Mouse (Mus musculus) erythroblast, embryonic 14.5 days (primary cell): ENCODE measurements around the gene Sh2d5. TPM values are rescaled to one million over a fixed set of nuclear protein-coding genes. Genes with fewer than 3 reads are reported as not detected.

Experiments
- H3K27me3 ChIP-seq: 2 replicates; pipeline ENCODE4 v1.6.1; 2012; ENCODE audit warnings: inconsistent platforms; ENCODE audit not compliant: control insufficient read depth
- H3K36me3 ChIP-seq: 2 replicates; pipeline ENCODE4 v1.6.1; 2012; ENCODE audit warnings: mild to moderate bottlenecking, inconsistent platforms; ENCODE audit not compliant: control insufficient read depth
- H3K4me1 ChIP-seq: 2 replicates; pipeline ENCODE4 v1.6.1; 2012; ENCODE audit warnings: inconsistent platforms; ENCODE audit not compliant: control insufficient read depth
- H3K4me3 ChIP-seq: replicated peaks from 2 replicates; pipeline ENCODE3; 2012; ENCODE audit warnings: moderate library complexity, mild to moderate bottlenecking, inconsistent platforms
- H3K9me3 ChIP-seq: 2 replicates; pipeline ENCODE4 v1.6.1; 2012; ENCODE audit warnings: low read length, inconsistent platforms, mixed read lengths; ENCODE audit not compliant: control insufficient read depth
- GATA1 ChIP-seq: IDR thresholded peaks from 2 replicates; pipeline ENCODE4 v1.6.1; 2012; ENCODE audit warnings: low read length, inconsistent platforms, mixed read lengths
- TAL1 ChIP-seq: IDR thresholded peaks from 3 replicates; pipeline ENCODE4 v1.6.1; 2012; ENCODE audit warnings: low read length, inconsistent platforms, mixed read lengths
- polyA plus RNA-seq: library from polyadenylated mRNA; stranded (reverse); fragments of >175 nt; gene quantifications from 2 replicates; pipeline ENCODE4 v1.2.3, GENCODE M21; 2012

The Sh2d5 gene
- polyA plus RNA-seq, 1 experiment, result 0.24 TPM

- H3K4me3 ChIP-seq, result peak overlapping the region; percentile 79
- peaks cover 51% of the 10 kb centered on the region for H3K36me3 ChIP-seq
- H3K27me3 ChIP-seq, result no peaks in the 10 kb centered on the region
- H3K4me1 ChIP-seq, result peaks cover 47% of the 10 kb centered on the region
- H3K9me3 ChIP-seq, result no peaks in the 10 kb centered on the region
- TF ChIP-seq TAL1 (no peak), GATA1 (no peak)
These were observed 32.1 kb upstream of the Sh2d5 start for GRCm38 (mm10) chr4:138217951-138218685.

- Histone ChIP-seq H3K27me3 (no peaks in the 10 kb centered on the region), H3K4me1 (peaks cover 48% of the 10 kb centered on the region), H3K36me3 (peaks cover 63% of the 10 kb centered on the region), H3K9me3 (no peaks in the 10 kb centered on the region), H3K4me3 (peak overlapping the region; percentile 79)
- TF ChIP-seq TAL1 (no peak), GATA1 (no peak)
These were observed 30.9 kb upstream of the Sh2d5 start for GRCm38 (mm10) chr4:138219331-138219730.

GRCm38 (mm10) chr4:138220761-138221160, 29.4 kb upstream of the Sh2d5 start:
- Histone ChIP-seq H3K36me3 (peaks cover 77% of the 10 kb centered on the region), H3K27me3 (no peaks in the 10 kb centered on the region), H3K4me3 (peak overlapping the region; percentile 12), H3K9me3 (no peaks in the 10 kb centered on the region), H3K4me1 (peaks cover 45% of the 10 kb centered on the region)
- TF ChIP-seq GATA1, result no peak
- no peak for TF ChIP-seq TAL1

GRCm38 (mm10) chr4:138221406-138221805, 28.8 kb upstream of the Sh2d5 start:
- Histone ChIP-seq H3K4me3 (no peak overlapping the region), H3K27me3 (no peaks in the 10 kb centered on the region), H3K4me1 (peaks cover 40% of the 10 kb centered on the region), H3K9me3 (no peaks in the 10 kb centered on the region), H3K36me3 (peaks cover 83% of the 10 kb centered on the region)
- TF ChIP-seq TAL1 (no peak), GATA1 (no peak)

GRCm38 (mm10) chr4:138222396-138222795, 27.8 kb upstream of the Sh2d5 start:
- Histone ChIP-seq H3K9me3 (no peaks in the 10 kb centered on the region), H3K36me3 (peaks cover 93% of the 10 kb centered on the region), H3K4me3 (no peak overlapping the region), H3K27me3 (no peaks in the 10 kb centered on the region), H3K4me1 (peaks cover 40% of the 10 kb centered on the region)
- TF ChIP-seq GATA1 (no peak), TAL1 (no peak)

- no peaks in the 10 kb centered on the region for H3K9me3 ChIP-seq
- peaks cover 99% of the 10 kb centered on the region for H3K36me3 ChIP-seq
- H3K4me3 ChIP-seq, result no peak overlapping the region
- peaks cover 32% of the 10 kb centered on the region for H3K4me1 ChIP-seq
- TF ChIP-seq GATA1 (no peak), TAL1 (no peak)
- H3K27me3 ChIP-seq, result no peaks in the 10 kb centered on the region
These were observed 26.6 kb upstream of the Sh2d5 start for GRCm38 (mm10) chr4:138223623-138224022.

GRCm38 (mm10) chr4:138246756-138247665, 3.2 kb upstream of the Sh2d5 start:
- TF ChIP-seq GATA1 (no peak), TAL1 (no peak)
- Histone ChIP-seq H3K27me3 (peaks cover 31% of the 10 kb centered on the region), H3K4me1 (peaks cover 15% of the 10 kb centered on the region), H3K9me3 (peaks cover 3% of the 10 kb centered on the region), H3K36me3 (peaks cover 60% of the 10 kb centered on the region), H3K4me3 (no peak overlapping the region)

- peaks cover 12% of the 10 kb centered on the region for H3K36me3 ChIP-seq
- H3K4me1 ChIP-seq, result peaks cover 15% of the 10 kb centered on the region
- TF ChIP-seq TAL1, result no peak
- no peak for TF ChIP-seq GATA1
- peaks cover 3% of the 10 kb centered on the region; the same call in 1 of the 2 replicates for H3K9me3 ChIP-seq
- peaks cover 63% of the 10 kb centered on the region for H3K27me3 ChIP-seq
- no peak overlapping the region for H3K4me3 ChIP-seq
These were observed 1.6 kb downstream of the Sh2d5 start for GRCm38 (mm10) chr4:138251819-138252218.

GRCm38 (mm10) chr4:138252231-138252630, 2.0 kb downstream of the Sh2d5 start:
- Histone ChIP-seq H3K9me3 (peaks cover 3% of the 10 kb centered on the region; the same call in 1 of the 2 replicates), H3K36me3 (peaks cover 8% of the 10 kb centered on the region), H3K27me3 (peaks cover 67% of the 10 kb centered on the region), H3K4me1 (peaks cover 15% of the 10 kb centered on the region), H3K4me3 (no peak overlapping the region)
- no peak for TF ChIP-seq TAL1
- no peak for TF ChIP-seq GATA1
